Mouse (Mus musculus) cerebellum, adult 2 months (tissue): Measurements from ENCODE around the gene Fam193a. TPM values are rescaled to one million over a fixed set of nuclear protein-coding genes. Genes with fewer than 3 reads are reported as not detected.

Experiments used
- DNase-seq, 2 experiments: peaks; one replicate each; pipeline ENCODE4 v3.0.0; 2021
- H3K27ac ChIP-seq: fragments of 200-500 bp; 2 replicates; pipeline ENCODE4 v1.5.1; 2012; ENCODE audit warnings: low read length, control low read depth, inconsistent platforms; ENCODE audit not compliant: insufficient read depth
- H3K27me3 ChIP-seq: fragments of 200-500 bp; 2 replicates; pipeline ENCODE4 v1.6.1; 2012; ENCODE audit warnings: inconsistent platforms, mild to moderate bottlenecking, low read length, moderate library complexity; ENCODE audit not compliant: control insufficient read depth, insufficient read depth
- H3K4me1 ChIP-seq: fragments of 200-500 bp; 2 replicates; pipeline ENCODE4 v1.6.1; 2011; ENCODE audit warnings: low read length; ENCODE audit not compliant: control insufficient read depth, insufficient read depth
- H3K4me3 ChIP-seq: fragments of 200-500 bp; replicated peaks from 2 replicates; pipeline ENCODE3; 2011; ENCODE audit warnings: mild to moderate bottlenecking, low read depth, low read length, control low read depth; ENCODE audit not compliant: insufficient read depth
- CTCF ChIP-seq: fragments of 200-500 bp; IDR thresholded peaks from 2 replicates; pipeline ENCODE4 v1.5.1; 2011; ENCODE audit warnings: low read depth, mild to moderate bottlenecking, control low read depth, low read length, moderate library complexity, borderline replicate concordance; ENCODE audit not compliant: insufficient read depth
- POLR2A ChIP-seq: fragments of 200-500 bp; IDR thresholded peaks from 2 replicates; pipeline ENCODE4 v1.6.1; 2011; ENCODE audit warnings: low read length, control low read depth, borderline replicate concordance; ENCODE audit not compliant: insufficient read depth
- WGBS: fragments of 180-500 bp; shearing (Covaris S2); methylation state at CpG from one replicate; pipeline ENCODE4 v1.1.7; 2018; 5-methylcytosine and 5-hydroxymethylcytosine counted together
- polyA plus RNA-seq: library from polyadenylated mRNA; depleted of rRNA; stranded (reverse); fragments of >200 nt; gene quantifications from 2 replicates; pipeline ENCODE4 v1.2.3, GENCODE M21; 2012

Fam193a gene
- polyA plus RNA-seq, 1 experiment: 45.5 TPM

DNA sequence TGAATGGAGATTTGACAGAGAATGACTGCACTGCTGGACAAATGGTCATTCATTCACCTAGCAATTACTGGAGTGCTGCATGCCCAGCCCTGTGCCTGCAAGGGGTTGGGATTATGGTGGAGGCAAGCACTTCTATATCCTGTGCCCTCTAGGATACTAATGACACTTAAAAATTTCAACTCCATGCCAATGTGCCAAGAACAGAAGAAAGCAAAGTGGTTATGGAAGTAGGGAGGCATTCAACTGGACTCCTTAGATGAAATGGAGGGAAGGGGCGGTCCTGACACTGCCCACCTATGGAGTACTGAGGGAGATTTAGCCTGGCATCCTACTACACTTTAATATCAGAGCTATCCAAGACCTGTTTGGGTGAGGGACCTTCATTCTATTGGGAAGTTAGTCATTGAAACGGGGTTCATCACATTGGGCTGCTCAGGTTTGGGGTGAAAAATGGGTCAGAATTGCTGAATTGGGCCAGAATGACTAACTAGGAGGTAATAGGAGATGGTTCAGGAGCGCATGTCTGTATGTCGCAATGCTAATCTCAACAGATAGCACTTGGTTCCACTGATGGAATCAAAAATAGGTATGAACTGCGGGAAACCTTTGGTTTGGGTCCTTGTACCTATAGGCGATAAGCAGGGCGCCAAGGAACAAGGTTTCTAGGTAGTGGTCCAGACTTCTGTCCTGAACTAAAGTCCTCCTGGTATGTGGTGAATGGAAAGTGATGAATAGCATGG is 1.0 kb upstream of the Fam193a start:
- 72% methylated on average over 7 of the region's 7 CpGs for WGBS
- Histone ChIP-seq H3K27ac (peak overlapping the region; percentile 68), H3K27me3 (no peaks in the 10 kb centered on the region), H3K4me3 (peak overlapping the region; percentile 67), H3K4me1 (no peaks in the 10 kb centered on the region; the same call in 1 of the 2 replicates)
- DNase-seq: peak in 1 of 2 experiments; percentile 25
- TF ChIP-seq CTCF (no peak), POLR2A (no peak)

DNA sequence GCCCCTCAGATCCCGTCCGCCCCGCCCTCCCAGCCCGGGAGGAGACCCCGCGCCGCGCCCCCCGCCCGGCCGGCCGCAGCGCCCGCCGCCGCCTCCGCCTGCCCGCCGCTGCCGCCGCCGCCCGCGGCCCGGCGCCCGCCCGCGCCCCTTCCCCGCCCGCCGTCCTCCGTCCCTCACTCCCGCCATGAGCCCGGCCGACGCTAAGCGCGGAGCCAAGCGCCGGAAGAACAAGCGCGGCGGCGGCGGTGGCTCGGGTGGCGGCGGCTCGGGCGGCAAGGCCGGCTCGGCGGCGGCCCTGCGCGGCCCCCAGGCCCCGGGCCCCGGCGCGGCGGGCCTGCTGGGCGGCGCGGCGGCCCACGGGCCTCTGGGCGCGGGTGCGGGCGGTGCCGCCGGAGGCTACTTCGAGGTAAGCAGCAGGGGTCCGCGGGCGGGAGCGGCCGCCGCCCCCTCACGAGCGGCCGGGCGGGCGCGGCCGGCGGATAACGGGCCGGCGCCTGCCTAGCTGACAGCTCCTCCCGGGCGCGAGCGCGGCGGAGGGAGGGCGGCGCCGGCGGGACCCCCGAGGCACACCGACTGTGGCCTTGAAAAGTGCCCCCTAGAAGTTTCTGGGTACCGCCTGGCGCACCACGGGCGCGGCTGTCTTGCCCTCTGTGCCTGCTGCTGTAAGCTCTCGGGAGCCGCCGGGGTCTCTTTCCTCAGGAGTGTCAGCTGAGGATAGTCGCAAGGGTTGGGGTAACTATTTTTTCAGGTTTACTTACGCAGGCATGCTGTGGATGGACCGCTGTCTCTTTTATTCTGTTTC is 490 bp downstream of the Fam193a start:
- H3K4me3 ChIP-seq: peak overlapping the region; percentile 60
- 4% methylated on average over 89 of the region's 114 CpGs for WGBS
- H3K27me3 ChIP-seq: no peaks in the 10 kb centered on the region
- DNase-seq: peak; percentile 55 to 64
- H3K4me1 ChIP-seq: no peaks in the 10 kb centered on the region; the same call in 1 of the 2 replicates
- TF ChIP-seq POLR2A: no peak
- no peak for TF ChIP-seq CTCF
- H3K27ac ChIP-seq: no peak overlapping the region

DNA sequence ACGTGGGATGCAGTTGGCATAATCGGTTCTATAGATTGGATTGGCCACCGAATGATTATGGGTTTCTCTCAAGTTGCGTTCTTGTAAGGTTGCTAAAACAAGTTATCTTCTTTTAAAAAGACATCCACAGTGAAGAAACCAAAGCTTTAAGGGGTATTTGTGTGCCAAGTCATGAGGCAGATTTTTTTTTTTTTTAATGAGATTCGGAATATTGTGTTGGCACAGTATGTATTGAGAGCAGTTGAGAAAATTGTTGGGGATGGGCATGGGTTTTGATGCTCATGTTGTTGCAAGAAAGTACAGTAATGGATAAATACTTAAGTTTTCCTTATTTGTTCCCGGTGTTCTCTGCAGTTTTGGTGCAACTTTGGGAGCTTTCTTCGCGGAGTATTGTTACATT is 1.1 kb downstream of the Fam193a start:
- H3K27ac ChIP-seq: no peak overlapping the region

DNA sequence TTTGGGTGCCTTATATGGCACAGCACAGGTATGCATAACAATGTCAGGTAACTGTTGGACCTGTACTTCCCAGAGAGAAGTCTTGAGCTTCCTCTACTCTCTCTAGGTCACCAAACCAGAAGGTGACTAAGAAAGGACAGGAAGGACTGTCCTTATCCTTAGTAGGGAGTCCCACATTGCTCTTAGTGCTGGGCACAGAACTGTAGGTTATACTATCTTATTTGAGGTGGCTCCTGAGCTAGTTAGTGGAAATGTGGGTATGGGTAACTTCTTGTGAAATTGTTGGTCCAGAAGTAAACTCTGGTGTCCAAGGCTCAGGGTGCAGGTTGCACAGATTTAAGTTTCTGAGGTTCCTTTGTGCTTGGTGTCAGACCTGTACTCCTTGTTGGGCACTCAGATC is 2.4 kb downstream of the Fam193a start:
- H3K4me3 ChIP-seq: no peak overlapping the region
- no peak for DNase-seq

More for the DNA sequence above, 1.1 kb downstream of the Fam193a start:
- Histone ChIP-seq H3K4me3 (peak overlapping the region; percentile 60), H3K27me3 (no peaks in the 10 kb centered on the region), H3K4me1 (no peaks in the 10 kb centered on the region; the same call in 1 of the 2 replicates)
- no peak for DNase-seq
- 14% methylated on average over 8 of the region's 8 CpGs for WGBS
- TF ChIP-seq CTCF (no peak), POLR2A (no peak)

DNA sequence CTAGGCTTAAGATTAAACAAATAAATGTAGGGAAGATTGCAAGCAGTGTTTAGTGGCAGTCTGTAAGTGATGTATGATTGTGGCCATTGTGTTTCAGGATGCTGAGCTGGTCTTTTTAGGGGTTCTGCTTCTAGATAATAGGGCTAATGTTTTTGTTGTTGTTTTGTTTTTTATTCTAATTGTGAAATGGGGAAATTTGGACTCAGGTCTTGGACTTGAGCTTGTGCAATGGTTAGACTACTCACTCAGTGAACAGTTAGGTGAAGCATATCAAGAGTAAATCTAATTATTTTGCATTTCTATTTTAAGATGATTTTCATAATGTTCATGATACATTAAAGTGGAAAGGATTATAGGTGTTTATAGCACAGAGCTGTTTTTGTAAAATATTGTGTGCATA is 2.8 kb downstream of the Fam193a start:
- H3K27me3 ChIP-seq: no peaks in the 10 kb centered on the region
- H3K4me1 ChIP-seq: no peaks in the 10 kb centered on the region; the same call in 1 of the 2 replicates
- no peak overlapping the region for H3K4me3 ChIP-seq
- TF ChIP-seq CTCF (no peak), POLR2A (no peak)
- no peak for DNase-seq
- no peak overlapping the region for H3K27ac ChIP-seq

More for the DNA sequence above, 2.4 kb downstream of the Fam193a start:
- no peaks in the 10 kb centered on the region for H3K27me3 ChIP-seq
- no peaks in the 10 kb centered on the region; the same call in 1 of the 2 replicates for H3K4me1 ChIP-seq
- TF ChIP-seq POLR2A: no peak
- TF ChIP-seq CTCF: no peak
- no peak overlapping the region for H3K27ac ChIP-seq

GRCm38 (mm10) chr5:34378787-34379186 is 9.1 kb downstream of the Fam193a start:
- no peak overlapping the region for H3K27ac ChIP-seq
- no peak overlapping the region for H3K4me3 ChIP-seq
- TF ChIP-seq POLR2A (no peak), CTCF (no peak)
- H3K4me1 ChIP-seq: no peaks in the 10 kb centered on the region
- DNase-seq: no peak
- no peaks in the 10 kb centered on the region for H3K27me3 ChIP-seq

DNA sequence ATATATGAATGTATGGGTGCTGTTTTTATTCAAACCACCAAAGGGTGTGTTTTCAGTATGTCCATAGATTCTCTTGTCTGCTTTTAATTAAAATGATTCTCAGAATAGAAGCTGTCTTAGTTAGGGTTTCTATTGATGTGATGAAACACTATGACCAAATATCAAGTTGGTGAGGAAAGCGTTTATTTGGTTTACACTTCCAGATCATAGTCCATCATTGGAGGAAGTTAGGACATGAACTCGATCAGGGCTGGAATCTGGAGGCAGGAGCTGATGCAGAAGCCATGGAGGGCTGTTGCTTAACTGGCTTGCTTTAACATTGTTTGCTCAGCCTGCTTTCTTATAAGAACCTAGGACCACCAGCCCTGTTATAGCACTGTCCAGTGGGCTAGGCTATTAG is 12.0 kb downstream of the Fam193a start:
- no peaks in the 10 kb centered on the region for H3K27me3 ChIP-seq
- H3K4me3 ChIP-seq: no peak overlapping the region
- no peaks in the 10 kb centered on the region for H3K4me1 ChIP-seq
- DNase-seq: no peak
- 84% methylated on average over 2 of the region's 2 CpGs for WGBS
- TF ChIP-seq POLR2A (no peak), CTCF (no peak)
- H3K27ac ChIP-seq: no peak overlapping the region

DNA sequence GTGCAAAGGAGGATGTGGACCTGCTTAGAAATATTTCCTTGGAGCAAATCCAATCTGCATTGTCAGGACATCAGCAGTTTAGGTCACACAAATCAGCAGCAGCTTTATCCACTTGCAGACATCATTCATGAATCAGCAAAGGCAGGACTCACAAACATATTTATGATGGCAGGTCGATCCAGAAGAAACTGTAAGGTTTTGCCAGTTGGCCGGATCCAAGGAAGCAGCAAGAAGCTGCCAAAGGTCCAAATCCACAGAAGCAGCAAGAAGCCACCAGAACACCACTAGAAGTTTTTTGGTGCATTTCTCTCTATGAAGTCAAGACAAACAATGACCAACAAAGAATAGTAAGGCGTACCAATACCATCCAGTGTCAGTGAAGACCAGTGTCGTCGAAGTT is 15.9 kb downstream of the Fam193a start:
- TF ChIP-seq POLR2A (no peak), CTCF (no peak)
- WGBS: 68% methylated on average over 5 of the region's 5 CpGs
- H3K4me3 ChIP-seq: no peak overlapping the region
- H3K27ac ChIP-seq: no peak overlapping the region
- H3K4me1 ChIP-seq: no peaks in the 10 kb centered on the region
- H3K27me3 ChIP-seq: no peaks in the 10 kb centered on the region
- peak in 1 of 2 experiments; percentile 37 for DNase-seq
